Mouse (Mus musculus) Muller cell, postnatal 12 days (primary cell): ENCODE results near the gene Eme2.
A peak's percentile ranks its signal among the peaks of the same experiment; 100 is the strongest.

Experiments used
- DNase-seq: peaks from one replicate; pipeline ENCODE4 v3.0.0-alpha.2; 2015; ENCODE audit errors: inconsistent ontology term

The Eme2 gene

DNA sequence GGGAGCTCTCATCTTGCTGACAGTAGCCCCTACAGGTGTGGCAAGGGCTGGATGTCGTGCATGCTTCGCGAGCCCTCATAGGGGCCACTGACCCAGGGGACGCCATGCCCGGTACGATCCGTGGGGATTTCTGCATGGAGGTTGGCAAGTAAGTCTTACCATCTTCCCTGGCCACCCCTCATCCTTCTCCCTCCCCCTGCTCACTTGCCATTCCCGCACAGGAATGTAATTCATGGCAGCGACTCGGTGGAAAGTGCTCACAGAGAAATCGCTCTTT is 2.0 kb upstream of the Eme2 start:
- peak; percentile 10 for DNase-seq

DNA sequence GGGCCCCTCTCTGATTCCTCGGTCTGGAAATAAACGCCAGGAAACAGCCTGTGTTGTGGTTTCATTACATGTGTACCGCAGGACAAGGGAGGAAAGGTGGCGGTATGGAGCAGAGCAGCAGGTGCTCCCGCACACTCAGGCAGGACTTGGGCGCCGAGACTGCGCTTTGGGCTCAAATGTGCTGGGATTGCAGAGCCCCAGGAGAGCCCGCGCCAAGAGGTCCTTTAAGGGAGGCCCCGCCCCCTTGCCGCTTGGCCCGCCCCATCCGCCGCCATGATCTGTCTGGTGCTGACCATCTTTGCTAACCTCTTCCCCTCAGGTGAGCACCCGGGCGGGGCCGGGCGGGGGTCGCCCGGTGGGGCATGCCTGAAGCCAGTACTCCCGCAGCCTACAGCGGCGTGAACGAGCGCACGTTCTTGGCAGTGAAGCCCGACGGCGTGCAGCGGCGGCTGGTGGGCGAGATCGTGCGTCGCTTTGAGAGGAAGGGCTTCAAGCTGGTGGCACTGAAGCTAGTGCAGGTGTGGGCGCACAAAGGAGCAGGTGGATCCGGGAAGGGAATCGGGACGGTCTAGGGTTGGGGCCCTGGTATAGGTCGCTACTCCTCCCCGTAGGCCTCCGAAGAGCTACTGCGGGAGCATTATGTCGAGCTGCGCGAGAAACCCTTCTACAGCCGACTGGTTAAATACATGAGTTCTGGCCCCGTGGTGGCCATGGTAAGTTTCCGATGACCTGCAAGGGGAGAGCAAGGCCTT is 1.5 kb upstream of the Eme2 start, which contains the start of gene Nme3:
Gene Nme3 (plus strand): TSS at position 260 of the 752 bp plus-strand sequence.
- peak; percentile 80 for DNase-seq

DNA sequence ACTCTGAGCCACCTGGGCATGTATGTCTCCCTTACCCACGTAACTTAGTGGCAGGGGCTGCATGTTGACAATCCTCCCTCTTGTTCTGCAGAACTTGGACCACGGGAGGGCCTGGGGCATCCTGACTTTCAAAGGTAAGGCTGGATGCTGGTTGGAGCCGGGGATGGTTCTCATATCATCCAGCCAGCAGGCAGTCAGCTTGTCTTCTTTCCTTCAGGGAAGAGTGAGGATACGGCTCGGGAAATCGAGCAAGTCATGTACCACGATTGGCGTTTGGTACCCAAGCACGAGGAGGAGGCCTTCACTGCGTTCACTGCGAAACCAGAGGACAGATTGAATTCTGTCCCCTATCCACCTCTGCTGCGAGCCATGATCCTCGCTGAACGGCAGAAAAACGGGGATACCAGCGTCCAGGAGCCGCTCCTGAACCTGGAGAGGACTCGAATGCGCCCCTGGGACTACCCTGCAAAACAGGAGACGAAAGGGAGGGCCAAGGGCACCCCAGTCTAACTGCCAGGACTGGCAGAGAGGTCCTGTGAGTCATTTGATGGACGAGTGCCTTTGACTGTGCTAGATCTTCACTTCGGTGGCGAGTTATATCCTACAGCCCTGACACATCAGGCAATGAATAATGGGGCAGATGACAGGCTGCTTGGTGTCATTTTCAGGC is 819 bp upstream of the Eme2 start:
- peak; percentile 71 for DNase-seq

DNA sequence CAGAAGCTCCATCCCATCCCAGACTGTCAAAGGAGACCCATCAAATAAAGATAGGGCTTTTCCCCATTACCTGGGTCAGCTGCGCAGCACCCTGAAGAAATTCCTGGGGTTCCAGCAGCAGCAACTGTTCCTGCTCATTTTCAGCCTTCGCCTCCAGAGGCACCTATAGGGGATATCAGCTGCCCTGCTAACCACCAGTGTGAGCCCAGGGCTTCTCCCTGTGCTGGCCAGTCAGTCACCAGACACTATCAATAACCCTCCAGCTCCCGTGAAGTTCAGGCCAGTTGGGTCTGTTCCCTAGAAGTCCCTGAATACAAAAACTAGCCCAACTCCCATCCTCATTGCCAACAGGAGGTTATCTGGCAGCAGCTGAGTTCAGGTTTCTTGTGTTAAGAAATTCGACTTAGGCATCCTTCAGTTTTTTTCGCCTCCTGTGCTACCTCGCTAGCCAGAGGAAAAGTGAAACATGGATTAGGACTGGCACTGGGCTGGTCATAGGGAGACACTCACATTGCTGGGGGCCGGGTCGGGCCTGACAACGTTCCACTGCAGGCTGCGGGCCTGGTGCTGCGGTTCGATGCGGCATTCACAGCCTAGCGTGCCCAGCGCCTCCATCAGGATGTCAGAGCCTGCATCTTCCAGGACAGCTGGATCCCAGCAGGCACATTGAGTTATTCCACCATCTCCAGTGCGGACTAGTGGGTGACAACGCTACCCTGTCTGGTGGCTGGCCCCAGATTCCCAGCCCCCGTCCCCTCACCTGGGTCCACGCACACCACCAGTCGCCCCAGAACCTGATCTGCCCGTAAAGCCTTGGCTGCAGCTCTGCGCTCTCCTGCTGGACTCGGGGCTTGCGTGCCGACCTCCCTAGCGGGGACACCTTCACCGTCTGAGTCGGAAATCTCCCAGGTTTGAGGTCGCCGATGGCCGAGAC is 559 bp downstream of the Eme2 start:
- peak; percentile 8 for DNase-seq

DNA sequence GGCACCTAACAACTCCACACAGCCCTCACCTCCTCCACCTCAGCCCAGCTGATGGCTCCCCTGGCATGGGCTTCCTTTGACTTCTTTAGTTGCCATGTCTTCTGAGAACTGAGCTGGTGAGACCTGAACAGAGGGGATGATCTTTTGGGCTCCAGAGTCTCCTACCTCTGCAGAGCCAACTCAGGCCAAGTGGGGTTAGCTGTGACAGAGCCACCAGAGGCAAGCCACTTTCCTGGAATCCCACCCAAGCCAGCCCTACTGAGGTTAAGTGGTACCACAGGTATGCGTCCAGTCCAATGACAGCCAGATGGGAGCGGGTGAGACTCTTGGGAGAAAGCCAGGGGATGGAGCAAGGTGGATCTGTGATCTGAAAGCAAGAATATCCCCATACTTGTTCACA is 1.6 kb downstream of the Eme2 start:
- no peak for DNase-seq

DNA sequence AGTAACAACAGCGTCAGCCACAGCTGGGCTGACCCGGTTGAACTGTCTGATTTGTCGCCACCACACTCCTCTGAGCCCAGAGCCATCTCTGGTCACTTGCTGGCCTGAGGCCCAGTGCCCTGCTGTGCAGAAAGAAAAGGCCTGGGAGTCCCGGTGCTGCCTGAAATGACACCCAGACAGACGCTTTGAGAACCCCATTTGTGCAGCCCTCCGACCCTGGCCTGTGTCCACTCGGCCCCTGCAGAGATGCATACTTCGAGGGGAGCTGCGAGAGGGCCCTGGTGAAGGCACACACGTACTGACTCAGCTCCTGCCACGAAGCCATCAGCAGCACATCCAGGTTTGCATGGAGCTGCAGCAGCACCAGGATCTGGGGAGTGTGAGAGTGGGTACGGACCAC is 2.1 kb downstream of the Eme2 start:
- DNase-seq = peak; percentile 7

DNA sequence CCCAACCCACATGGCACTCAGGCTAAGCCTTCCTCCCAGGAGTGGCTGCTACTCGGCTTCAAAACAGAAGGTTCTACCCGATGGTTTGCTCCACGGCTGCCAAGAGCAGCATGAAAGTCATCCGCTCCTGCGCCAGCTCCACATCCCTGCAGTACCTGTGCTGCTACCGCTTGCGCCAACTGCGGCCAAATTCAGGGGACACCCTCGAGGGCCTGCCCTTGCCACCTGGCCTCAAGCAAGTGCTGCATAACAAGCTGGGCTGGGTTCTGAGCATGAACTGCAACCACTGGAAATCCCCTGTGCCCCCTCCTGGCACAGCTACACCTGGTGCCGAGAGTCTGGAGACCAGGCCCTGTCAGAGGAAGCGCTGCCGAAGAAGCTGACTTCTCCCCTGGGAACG is 3.6 kb downstream of the Eme2 start:
- no peak for DNase-seq

DNA sequence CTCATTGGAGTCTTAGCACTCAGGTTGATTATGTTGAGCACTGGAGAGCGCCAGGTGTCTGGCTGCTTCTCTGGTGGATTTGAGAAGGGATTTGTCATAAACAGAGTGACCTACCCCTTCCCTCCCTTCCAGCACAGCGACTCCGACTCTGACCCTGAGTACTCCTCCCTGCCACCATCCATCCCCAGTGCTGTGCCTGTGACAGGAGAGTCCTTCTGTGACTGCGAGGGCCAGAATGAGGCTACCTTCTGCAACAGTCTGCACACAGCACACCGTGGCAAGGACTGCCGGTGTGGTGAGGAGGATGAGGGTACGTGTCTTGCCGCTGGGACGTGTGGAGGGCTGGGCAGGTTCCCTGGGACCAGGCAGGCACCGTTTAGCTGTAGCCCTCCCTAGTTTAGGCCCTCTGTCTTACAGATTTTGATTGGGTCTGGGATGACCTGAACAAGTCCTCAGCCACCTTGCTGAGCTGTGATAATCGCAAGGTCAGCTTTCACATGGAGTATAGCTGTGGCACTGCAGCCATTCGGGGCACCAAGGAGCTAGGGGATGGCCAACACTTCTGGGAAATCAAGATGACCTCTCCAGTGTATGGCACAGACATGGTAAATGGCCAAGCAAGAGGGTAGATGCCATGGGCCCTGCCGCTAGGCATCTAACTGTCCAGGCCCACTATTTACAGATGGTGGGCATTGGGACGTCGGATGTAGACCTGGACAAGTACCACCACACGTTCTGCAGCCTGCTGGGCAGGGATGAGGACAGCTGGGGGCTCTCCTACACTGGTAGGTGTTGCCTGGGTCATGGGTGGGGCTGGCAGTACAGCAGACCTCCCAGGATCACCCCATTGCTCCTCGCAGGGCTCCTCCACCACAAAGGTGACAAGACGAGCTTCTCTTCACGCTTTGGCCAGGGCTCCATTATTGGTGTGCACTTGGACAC is 4.5 kb downstream of the Eme2 start:
- no peak for DNase-seq

DNA sequence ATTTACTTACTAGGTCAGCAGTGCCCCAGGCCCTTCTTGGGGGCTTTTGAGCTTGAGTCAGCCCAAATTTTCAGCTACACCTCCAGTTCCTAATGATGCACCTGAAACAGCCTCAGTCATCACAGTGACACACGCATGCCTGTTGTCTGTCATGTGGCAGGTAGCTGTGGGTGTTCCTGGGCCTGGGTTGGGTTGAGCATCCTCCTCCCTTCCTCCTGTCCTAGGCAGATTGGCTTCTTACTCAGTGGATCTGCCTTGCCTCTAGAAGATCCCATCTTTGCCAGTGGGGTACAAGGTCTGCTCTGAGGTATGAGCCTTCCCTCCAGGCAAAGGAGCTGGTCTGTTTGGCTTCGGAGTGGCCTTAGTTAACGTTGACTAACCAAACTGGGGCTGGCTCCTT is 6.0 kb downstream of the Eme2 start:
- no peak for DNase-seq

DNA sequence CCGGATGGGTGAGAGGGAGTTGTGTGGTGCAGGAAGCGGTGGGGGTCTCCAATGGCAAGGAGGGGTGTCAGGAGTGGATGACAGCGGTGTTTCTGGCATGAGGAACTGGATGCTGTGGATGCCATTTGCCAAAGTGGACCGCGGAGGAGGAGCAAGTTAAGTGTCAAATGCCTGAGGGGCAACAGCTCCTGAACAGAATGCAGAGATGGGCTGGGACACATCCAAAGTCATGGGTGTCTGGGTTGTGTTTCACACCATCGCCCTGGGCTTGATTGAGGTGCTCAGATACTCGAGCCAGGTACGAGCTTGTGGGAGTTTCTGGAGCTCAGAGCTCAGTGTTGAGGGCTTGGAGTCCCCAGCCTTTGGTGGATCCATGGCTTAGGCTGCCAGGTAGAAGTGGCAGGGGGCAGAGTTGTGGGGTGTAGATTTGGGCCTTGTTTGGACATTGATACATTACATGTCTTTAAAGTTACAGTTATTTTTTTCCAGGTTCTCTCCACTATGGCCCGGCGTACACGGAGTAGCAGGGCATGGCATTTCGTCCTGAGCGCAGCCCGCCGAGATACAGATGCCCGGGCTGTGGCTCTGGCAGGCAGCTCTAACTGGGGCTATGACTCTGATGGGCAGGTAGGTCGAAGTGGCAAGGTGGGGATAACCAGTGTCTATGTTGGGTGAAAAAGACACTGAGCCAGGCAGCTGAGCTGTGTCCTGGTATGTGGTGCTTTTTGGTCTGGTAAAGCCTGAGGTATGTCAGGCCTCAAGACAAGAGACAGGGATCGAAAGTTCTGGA is 7.4 kb downstream of the Eme2 start:
- DNase-seq = peak; percentile 63

DNA sequence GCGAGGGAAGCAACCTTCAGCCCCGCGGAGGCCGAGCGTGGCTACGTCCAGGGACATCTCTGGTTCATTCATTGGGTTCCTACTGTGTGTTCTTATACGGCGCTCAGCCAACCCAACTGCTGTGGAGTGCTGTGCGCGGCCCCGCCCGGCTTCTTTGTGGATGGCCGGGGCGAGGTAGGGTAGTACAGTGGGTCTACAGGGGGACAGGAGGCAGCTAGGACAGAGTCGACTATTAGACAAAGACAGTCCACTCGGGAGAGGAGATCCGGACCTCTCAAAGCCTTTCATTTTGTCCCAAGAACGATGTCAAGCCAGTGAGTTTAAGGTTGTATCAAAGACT is 8.0 kb downstream of the Eme2 start:
- no peak for DNase-seq

DNA sequence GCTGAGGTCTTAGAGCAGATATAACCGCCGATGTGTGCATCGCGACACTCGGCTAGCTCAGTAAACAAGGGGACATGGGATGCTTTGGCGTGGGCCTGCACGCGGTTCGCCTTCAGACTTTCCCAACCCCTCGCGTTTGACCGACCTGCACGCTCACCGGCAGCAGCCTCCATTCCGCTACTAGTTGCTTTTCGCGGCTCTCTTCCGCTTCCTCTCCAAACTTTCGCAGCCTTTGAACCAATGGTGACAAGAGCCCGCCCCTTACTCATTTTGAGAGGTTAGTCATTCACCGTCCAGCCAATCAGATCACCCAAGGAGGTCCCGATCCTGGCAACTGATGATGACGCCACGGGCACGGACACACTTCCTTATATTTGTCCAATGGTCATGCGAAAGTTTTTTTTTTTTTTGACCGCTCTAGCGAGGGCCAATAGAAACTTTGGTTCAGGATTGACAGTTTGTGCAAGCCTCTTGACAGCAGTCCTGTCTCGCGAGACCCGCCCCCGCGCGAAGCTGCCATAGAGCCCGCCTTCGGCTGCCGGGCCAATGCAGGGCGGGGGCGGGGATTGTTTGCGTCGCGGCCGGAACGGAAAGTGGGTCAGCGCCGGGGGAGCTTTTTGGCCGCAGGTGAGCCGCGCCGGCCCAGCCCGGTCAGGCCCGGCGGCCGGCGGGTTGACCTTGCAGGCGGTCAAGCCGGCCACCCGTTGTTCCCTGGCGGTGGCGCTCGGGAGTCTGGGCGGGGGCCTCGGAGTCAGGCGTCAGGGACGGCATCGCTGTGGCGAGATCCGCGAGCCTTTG is 8.6 kb downstream of the Eme2 start, which contains the start of the genes Nubp2 and Spsb3:
Gene Nubp2 (minus strand): TSS at position 216 of the 798 bp plus-strand sequence.
Gene Spsb3 (plus strand): TSS at position 510 of the 798 bp plus-strand sequence.
- DNase-seq = peak; percentile 100

DNA sequence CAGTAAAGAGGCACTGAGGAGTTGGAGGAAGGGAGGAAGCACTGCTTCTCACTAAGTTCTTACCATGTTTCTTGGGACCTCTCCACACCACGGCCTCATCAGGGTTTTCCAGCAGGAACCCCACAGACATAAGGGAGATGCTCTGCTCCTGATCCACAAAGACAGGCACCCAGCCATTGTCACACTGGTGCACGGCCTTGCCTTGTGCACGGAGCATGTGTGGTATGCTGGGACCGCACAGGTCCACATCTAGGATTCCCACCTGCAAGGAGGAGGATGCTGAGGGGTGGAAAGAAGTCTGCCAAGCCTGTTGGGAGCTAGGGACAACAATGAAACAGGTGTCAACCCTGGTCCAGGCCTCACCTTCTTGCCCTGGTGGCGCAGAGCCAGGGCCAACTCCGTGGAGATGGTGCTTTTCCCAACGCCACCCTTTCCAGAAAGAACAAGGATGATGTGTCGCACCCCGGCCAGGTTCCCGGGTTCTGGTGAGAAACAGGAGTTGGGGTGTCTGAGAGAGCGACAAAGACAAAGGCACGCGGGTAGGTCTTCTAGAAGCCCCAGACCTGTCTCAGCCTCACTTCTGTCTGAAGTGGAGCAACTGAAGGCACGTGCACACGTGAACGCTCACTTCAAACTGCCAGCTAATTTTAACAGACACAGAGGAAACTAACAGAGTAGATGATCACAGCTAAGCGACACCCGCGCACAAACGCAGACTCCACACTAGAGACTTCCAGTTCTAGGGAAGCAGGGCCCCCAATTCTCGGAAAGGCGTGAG is 9.3 kb downstream of the Eme2 start:
- no peak for DNase-seq

DNA sequence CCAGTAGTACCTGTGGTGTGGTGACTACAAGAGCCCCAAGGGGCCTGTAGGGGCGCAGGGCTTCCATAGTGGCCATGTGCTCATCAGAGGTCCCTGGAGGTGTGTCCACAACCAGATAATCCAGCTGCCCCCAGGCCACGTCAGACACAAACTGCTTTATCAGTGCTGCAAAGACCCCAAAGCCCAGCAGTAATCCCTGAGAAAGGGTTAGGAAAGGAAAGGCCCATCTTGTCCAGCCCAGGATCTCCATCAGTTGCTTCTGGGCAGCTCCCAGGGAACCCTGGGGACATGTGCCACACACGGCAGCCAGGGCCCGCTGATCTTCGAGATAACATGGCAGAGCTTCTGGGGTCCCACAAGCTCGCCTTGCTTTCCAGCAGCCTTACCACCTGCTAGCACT is 10.5 kb downstream of the Eme2 start:
- no peak for DNase-seq

DNA sequence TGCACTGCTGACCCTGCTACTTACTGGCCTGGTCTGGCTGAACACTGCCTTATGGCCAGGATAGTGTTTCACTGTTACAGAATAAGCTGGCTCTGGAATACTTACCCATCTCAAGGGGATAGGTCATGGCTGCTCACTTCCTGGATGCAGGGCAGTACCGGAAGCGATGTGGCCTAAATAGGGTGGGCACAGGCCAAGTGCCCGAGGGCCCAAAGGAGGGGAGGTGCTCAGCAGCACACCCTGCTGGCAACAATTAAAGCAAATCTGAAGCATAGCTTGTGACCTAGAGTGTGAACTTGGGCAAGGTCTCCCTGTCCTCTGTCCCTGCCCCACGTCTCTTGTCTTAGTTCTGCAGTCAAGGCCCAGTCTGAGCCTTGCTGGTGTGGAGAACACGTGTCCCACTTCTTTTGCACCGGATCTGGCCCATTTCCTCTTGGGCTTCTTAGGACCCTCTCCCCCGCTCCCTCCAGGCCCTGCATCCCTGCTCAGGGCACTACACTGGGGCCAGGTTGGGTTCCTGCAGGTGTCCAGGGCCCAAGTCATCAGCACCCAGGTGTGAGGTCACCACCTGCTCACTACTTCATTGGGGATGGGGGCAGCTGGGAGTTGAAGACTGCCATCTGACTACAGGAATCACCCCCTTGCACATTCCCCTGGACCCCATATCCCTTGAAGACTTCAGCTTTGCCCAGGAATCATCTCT is 13.0 kb downstream of the Eme2 start:
- peak; percentile 26 for DNase-seq

DNA sequence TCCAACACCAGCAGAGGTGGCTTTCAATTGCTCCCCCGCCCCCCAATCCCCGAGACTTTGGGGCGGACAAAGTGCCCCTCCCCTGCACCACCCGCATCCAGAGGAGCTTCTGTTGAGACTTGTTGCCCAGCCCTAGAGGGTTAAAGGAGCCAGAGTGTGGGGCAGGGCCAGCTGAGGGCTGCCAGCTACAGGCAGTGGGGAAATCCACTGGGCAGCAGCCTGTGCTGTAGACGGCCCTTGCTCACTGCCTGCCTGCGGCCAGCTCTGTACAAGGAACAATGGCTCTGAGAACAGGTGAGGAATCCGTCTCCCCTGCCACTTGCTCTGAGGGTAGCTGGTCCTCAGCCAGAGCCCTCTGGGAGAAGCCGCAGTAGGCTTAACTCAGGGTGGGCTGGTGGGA is 16.4 kb downstream of the Eme2 start:
- no peak for DNase-seq

DNA sequence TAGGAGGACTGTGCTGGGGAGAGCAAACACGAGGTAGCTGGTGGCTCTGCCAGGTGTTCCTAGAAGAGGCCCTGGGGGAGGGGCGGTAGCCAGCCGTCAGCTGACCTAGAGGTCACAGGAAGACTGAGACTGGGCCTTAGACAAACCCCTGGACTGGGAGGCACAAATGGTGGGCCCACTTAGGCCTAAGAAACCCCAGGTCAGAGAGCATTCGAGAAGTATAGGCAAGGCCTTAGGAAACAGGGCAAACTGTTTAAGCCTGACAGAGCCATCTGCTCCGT is 16.8 kb downstream of the Eme2 start:
- no peak for DNase-seq

DNA sequence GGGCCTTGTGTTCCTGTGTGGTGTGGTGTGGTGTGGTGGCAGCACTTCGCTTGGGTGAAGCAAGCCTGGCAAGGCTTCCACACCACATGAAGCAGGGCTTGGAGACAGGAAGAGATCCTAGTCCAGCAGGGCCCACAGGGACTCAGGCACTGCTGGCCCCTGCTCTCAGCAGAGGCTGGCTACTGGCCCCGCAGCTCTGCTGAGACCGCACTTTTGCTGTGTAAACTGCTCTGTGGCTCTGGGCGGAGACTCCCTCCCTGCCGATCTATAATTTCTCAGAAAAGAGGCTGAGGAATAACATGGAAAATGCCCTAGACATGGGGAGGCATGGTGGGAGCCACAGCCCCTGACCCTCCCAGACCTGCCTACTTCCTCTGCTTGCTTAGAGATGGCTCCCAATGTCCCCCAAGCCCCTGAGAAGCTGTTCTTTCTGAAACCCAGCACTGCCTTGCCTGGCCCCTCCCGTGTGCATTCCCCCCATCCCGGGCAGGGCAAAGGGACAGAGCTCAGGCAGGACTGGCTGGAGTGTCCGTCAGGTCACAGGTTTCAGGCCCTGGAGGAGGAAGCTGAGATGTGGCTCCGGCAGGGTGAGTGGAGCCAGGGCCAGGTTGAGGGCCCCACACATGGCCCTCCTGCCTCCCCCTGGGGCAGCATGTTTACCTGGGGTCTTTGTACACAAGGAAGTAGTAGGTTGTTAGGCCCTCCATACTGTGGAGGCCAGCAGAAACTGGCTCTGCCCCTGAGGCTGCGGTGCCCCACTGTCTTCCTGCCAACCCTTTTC is 17.4 kb downstream of the Eme2 start:
- no peak for DNase-seq
